Mouse (Mus musculus) CD4-positive, CD25-positive, alpha-beta regulatory T cell, adult 4 months (primary cell): ENCODE results near the gene Kif4. TPM values are rescaled to one million over a fixed set of nuclear protein-coding genes. Genes with fewer than 3 reads are reported as not detected.

Experiments used
- ATAC-seq: one replicate; pipeline ENCODE4 v1.8.0; 2017
- polyA plus RNA-seq, 2 experiments: library from polyadenylated mRNA; unstranded; fragments of 100-300 nt; shearing (Covaris generic); gene quantifications; one replicate each; pipeline ENCODE4 v1.2.1; 2017

Gene Kif4
- 1 to 10 TPM; 1.6 to 4.6 TPM for polyA plus RNA-seq

GRCm38 (mm10) chrX:100625546-100625801 lies at the start of gene Kif4:
Gene Kif4 (plus strand): TSS chrX:100625737.
- ATAC-seq = no peak

GRCm38 (mm10) chrX:100594791-100595190 lies 30.7 kb upstream of the Kif4 start, which contains the start of gene P2ry4:
Gene P2ry4 (minus strand): TSS chrX:100594869.
- ATAC-seq = no peak

DNA sequence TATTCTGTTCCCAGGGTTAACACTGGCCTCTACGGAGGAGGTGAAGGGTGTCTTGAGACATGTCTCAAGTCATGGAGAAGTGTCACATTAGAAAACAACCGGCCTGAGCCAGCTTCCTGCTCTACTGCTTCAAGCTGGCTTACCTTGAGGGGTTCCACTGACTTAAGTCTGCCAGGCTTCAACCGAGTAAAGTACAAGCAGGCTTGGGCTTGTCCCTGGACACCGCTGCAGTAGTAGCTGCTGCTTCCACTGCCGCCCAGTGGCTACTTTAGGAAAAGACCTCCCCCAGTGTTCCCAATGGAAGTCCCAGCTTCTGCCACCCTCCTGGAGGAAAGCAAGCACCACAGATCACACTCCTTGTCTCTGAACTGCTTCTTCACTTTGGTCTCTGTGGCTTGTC lies 28.1 kb upstream of the Kif4 start:
- ATAC-seq = no peak

- ATAC-seq = no peak
These were observed 25.8 kb upstream of the Kif4 start for GRCm38 (mm10) chrX:100599755-100600154.

DNA sequence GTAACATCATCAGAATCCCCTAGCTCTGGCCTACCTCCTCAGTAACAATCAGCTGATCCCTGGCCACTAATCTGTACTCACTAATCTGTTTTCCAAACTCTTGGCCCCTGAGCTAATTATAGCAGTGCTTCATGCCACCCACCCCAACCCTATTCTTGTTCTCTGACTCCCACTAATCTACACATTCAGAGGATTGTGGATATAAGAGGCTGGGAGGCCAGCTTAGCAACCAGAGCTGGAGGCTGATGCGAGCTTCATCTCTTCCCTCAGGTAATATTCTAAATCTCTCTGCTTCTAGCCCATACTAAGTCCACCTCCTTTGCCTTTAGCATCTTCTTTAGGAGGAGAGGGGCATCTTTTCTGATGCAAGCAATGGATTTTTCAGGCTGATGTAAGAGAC lies 20.2 kb upstream of the Kif4 start, which contains the start of gene Arr3:
Gene Arr3, plus strand, starts transcription at position 184 of the 400 bp plus-strand sequence.
- ATAC-seq = no peak

DNA sequence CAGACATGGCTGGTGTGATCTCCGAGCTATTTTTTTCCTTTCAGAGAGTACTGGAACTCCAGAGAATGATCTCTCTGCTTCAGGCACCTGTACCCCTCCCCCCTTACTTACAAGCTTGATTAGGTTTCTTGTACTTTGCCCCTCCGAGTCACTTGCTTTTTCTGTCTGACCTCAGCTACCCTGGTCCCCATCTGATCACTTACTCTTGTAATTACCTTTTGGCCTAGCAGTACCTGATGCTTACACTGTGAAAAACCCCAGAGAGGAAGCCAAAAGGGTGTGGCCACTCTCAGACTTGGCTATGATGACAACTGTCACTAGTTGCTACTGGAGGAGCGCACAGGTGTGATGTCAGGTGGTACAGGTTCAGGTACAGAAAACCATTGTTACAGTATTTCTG lies 7.0 kb upstream of the Kif4 start:
- no peak for ATAC-seq

DNA sequence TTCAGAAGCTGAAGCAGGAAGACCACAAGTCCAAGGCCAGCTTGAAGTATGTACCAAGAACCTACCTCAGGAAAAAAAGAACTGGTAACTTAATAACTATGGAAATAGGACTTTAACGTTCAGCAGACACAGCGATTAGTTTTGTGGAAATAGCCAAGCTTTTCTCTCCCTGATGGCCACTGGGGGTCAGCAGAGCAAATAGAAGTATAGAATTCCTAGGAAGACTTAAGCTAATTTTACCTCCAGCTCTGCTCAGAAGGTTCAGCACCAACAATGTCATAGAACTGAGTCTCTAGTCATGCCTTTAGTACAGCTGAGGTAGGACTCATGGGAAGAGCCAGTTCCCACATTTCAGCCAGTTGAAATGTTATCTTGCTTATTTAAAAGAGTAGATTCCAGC lies 4.2 kb upstream of the Kif4 start:
- ATAC-seq = no peak

- ATAC-seq = no peak
These were observed 1.3 kb upstream of the Kif4 start for GRCm38 (mm10) chrX:100624242-100624641.

DNA sequence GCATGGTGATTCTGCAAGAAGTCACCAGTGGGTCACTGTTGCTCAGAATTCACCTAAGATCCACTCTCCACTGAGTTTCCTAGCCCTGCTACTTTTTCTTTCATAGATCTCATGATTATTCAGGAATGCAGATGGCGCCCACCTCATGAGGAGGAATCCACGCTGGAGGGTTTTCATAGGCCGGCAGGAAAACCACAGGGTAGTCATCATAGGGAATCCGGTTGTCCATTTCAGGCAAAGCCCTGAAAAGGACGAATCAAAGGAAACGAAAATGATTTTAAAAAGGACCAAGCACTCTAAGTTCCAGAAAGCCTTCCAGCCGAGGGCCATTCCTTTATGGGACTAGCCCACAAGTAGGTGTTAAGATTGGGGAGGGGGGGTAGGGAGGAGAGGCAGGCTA lies 391 bp upstream of the Kif4 start:
- no peak for ATAC-seq

GRCm38 (mm10) chrX:100625802-100626793 lies 561 bp downstream of the Kif4 start, which contains the start of gene Pdzd11:
Gene Pdzd11 (minus strand): TSS chrX:100626568.
- ATAC-seq = peak; percentile 100

DNA sequence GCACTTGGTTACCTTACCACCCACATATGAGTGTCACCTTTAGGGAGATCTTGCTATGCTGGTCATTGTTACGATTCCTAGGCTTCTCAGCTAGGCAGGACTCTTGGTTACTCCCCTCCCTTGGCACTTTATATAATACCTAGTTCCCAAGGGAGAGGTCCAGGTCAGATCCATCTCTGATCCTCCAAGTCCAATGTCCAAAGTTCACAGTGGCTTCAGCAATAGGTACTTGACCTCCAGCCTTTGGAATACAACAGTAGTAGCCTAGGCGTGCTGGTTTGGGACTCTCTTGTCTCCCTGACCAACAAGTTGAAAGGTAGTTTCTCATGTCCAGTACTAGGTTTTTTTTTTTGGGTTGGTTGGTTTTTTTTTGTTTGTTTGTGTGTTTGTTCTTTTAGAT lies 3.5 kb downstream of the Kif4 start:
- ATAC-seq = no peak

- ATAC-seq = no peak
These were observed 12.9 kb downstream of the Kif4 start for GRCm38 (mm10) chrX:100638477-100638876.

DNA sequence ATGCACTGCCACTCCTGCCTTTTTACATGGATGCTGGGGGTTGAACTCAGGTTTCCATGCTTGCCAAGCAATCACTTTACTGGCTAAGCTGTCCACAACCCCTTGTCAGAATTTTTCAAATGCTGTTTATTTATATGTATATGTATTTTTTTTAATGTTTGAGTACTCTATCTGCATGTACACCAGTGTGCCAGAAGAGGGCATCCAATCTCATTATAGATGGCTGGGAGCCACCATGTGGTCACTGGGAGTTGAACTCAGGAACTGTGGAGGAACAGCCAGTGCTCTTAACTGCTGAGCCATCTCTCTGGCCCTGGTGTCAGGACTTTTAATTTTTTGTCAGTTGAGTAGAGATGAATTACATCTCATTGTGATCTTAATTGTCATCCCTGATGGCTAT lies 27.3 kb downstream of the Kif4 start:
- no peak for ATAC-seq

DNA sequence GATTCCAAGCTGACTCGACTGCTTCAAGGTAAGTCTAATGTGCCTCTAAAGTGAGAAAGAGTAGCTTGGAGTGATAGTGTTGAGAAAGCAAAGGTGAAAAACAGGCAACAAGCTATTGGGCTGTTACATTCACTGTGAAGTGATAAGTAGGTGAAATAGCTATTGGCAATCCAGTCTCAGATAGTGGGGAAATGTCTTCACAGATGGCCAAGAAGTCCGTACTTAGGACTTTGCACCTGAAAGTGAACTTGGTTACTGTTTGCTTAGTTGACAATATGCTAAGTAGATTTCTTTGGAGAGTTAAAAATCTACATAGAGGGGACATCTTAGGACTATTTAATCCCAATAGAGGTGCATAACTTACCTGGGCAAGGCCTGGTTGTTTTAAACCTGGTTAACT lies 39.3 kb downstream of the Kif4 start:
- no peak for ATAC-seq

GRCm38 (mm10) chrX:100678204-100678603 lies 52.7 kb downstream of the Kif4 start:
- ATAC-seq = peak; percentile 41

DNA sequence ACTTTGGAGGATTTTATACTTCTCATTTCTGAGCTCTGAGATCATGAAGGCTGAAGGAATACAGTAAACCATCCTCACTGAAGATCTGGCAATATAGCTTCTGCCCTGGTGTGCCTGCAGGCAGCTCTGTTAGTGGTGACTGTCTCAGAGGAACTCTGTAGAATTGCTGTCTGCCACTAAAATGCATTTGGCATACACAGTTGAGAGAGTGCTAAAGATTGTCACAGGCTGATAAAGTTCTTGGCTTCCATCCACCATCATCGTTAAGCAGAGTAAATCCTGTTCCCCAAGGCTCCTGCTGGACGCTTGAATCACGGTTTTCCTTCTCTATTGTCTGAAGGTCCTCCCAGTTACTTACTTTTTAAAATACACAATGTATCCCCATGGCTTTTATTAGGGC lies 61.0 kb downstream of the Kif4 start:
- ATAC-seq = no peak

DNA sequence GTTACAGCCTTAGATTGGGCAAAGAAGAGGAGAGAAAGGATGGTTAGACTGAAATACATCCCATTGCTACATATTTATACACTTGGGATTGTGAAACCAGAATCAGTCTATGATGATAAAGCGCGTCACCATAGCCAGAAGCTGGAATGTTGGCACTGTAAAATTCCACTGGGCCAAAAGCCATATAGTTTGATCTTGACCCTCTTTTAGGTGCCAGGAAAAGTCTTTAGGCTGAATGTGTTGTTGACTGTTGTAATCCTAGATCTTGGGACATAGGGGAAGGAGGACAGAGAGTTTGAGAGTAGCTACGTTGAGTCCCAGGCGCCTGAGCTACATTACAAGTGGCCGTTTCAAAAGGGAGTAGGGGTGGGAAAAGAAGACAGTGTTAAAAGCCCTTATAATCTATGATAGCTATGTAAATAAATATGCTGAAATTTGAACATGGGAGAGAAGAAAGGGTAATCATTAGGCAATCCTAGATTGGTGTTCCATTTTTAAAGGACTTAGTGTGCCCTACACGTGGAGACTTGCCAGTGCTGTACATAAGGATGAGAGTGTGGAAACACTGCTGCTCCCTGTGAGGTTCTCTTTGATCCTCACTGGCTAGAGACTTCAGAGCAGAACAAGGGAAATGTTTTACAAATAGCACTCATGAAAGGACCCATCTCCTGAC lies 62.0 kb downstream of the Kif4 start:
- no peak for ATAC-seq

- no peak for ATAC-seq
These were observed 62.5 kb downstream of the Kif4 start for GRCm38 (mm10) chrX:100688033-100688370.

DNA sequence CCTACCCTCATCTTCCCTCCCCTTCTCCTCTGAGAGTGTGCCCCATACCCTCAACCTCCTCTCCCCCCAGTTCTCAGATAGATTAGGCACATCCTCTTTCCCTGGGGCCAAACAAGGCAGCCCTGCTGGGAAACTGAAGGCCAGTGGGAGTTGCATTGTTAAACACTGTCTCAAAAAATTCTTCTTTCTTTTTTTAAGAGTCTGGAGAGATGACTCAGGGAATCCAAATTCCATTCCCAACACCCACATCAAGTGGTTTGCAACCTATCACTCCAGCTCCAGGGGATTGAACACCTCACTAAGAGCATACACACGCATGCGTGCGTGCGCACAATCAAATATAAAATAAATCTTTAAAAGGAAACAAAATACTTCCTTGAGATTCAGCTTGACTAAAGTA lies 71.2 kb downstream of the Kif4 start:
- no peak for ATAC-seq

DNA sequence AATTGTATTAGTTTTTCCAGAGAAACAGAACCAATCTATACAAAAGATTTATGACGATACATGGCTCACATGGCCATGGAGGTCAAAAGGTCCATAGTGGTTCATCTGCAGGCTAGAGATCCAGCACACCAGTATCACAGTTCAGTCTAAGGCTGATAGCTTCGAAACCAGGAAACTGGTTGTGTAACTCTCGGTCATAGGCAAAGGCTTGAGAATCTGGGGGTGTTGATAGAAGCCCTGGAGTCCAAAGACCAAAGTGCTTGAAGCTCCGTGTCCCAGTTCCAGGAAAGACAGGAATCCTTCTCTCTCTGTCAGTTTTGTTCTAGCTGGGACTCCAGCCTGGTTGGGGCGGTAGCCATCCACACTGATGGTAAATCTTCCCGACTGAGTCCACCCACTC lies 82.5 kb downstream of the Kif4 start:
- no peak for ATAC-seq

- ATAC-seq = no peak
These were observed 90.6 kb downstream of the Kif4 start for GRCm38 (mm10) chrX:100716173-100716572.

DNA sequence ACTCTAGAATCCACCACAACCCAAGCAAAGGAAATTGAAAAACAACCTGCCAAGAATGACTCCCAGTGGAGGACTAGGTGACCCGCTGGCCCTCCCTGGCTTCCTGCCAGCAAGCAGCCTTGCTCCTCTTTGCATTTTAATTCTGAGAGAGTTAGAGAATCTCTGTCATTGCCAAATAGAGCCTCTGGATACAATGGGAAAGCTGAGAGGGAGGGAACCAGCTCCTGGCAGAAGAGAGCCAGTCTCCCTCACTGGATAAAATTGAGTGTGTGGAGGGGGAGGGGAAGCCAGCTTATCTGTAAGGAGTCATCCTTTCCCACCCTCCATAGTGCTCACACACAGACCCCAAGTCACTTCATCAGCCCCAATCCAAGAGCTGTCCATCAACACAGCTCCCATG lies 103.4 kb downstream of the Kif4 start:
- ATAC-seq = no peak

DNA sequence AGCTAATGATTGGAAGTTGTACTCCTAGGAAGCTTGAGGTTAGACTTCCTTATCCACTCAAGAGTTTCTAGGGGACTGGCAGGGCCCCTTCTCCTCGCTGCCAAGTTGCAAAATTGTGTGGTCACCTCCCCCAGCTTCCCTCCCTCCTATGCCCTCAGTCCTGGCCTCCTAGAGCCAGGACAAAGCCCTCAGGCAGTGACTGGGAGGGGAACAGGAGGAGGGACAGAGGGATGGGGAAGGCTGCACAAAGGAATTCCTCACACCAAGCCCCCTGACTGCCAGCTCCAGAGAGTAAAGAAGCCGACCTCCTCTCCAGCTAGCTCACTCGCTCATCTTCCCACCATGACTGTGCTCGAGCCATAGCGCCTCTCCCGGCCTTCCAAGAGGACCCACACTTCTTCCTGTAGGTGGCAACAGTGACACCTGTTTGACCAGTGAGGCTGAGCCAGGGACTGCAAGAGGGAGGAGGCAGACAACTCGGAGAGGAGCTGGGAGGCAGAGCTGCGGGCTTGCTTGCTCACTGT lies 104.2 kb downstream of the Kif4 start, which contains the start of gene Gdpd2:
Gene Gdpd2, plus strand, starts transcription at position 209 of the 524 bp plus-strand sequence.
- ATAC-seq = no peak

- ATAC-seq = no peak
These were observed 104.7 kb downstream of the Kif4 start for GRCm38 (mm10) chrX:100730266-100730665.
